Mouse (Mus musculus): ENCODE data around the gene Gpx1. TPM values are rescaled to one million over a fixed set of nuclear protein-coding genes. Genes with fewer than 3 reads are reported as not detected.
A peak's percentile ranks its signal among the peaks of the same experiment; 100 is the strongest.

The Gpx1 gene
- polyA plus RNA-seq, 1 experiment = 172 TPM

DNA sequence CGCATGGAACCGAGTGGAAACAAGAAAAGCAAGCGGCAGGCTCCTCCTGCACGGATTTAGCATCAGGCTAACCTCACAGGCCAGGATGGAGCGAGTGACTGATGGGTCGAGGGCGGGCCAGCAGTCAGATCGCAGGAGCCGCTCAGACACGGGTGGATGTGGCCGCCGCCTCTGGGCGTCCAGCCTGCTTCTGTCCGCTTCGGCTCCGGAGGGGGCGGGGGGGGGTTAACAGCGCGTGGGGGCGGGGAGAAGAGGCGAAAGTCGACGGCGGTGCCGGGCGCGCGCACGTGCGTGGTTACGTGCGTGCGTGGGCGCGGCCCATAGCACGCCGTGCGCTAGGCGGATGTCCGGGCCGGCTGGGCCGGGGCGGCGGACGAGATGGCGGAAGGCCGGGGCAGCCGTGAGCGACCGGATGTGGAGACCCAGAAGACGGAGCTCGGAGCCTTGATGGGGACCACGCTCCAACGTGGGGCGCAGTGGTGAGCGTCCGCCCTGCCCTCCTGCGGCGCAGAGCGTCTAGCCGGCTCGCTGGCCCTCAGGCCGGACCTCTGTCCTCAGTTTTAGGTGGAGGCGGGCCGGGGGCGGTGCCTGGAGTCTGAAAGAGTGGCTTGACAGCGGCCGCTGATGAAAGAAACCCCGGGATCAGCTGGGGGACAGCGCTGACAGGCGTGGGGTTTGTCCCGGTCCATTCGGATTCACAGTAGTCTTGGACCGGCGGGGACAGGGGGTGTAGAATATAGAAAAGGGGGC lies 9.0 kb downstream of the Gpx1 start, which contains the start of gene Usp4:
Usp4 (plus strand) TSS at position 314 of the 750 bp plus-strand sequence.
- H3K4me3 ChIP-seq (ENCODE audit: low read depth, low read length) = peak within 1 kb of the TSS; percentile 94
- peaks cover 8% of the 10 kb centered on the region for H3K36me3 ChIP-seq (ENCODE audit: control insufficient read depth, insufficient read depth, low read length, poor library complexity, severe bottlenecking)
- no peaks in the 10 kb centered on the region for H3K27me3 ChIP-seq (ENCODE audit: control insufficient read depth, insufficient read depth, low read length, poor library complexity, severe bottlenecking)
- H3K9ac ChIP-seq (ENCODE audit: low read depth, poor library complexity, severe bottlenecking) = peak within 1 kb of the TSS; percentile 68
- peak within 1 kb of the TSS; percentile 1 for H3K27ac ChIP-seq (ENCODE audit: insufficient read depth, low read length)
- H3K4me1 ChIP-seq (ENCODE audit: control insufficient read depth, insufficient read depth, low read length) = no peaks in the 10 kb centered on the region
- peak; percentile 33 for TF ChIP-seq POLR2A (IDR thresholded peaks at IDR 0.05; ENCODE audit: insufficient read depth, low read length)
- no peak for TF ChIP-seq EP300 (IDR thresholded peaks at IDR 0.05; ENCODE audit: insufficient read depth, low read depth, low read length)
- no peaks in the 10 kb centered on the region for H3K9me3 ChIP-seq (replicated peaks; ENCODE audit: control insufficient read depth, insufficient read depth, low read length, poor library complexity, severe bottlenecking)

DNA sequence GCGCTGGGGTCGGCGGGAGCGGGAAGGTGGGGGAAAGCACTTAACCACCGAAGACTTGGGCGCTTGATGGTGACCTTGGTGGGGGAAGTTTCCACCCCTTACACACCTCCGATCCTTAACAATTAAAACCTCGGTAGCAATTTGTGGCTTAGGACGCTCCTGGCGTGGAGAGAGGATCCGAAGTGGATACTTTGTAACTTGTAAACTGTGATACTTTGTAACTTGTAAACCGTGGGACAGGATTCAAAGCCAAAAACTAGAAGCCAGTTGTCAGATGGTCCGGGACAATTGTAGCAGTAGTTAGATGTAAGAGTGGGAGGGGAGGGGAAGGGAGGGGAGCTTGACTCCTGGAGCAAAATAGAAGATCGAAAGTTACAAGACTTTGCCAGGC lies 9.6 kb downstream of the Gpx1 start:
- H3K36me3 ChIP-seq (ENCODE audit: control insufficient read depth, insufficient read depth, low read length, poor library complexity, severe bottlenecking) = peaks cover 9% of the 10 kb centered on the region
- H3K9me3 ChIP-seq (replicated peaks; ENCODE audit: control insufficient read depth, insufficient read depth, low read length, poor library complexity, severe bottlenecking) = no peaks in the 10 kb centered on the region
- H3K4me1 ChIP-seq (ENCODE audit: control insufficient read depth, insufficient read depth, low read length) = no peaks in the 10 kb centered on the region
- H3K27ac ChIP-seq (ENCODE audit: insufficient read depth, low read length) = no peak overlapping the region
- no peaks in the 10 kb centered on the region for H3K27me3 ChIP-seq (ENCODE audit: control insufficient read depth, insufficient read depth, low read length, poor library complexity, severe bottlenecking)
- peak overlapping the region; percentile 94 for H3K4me3 ChIP-seq (ENCODE audit: low read depth, low read length)
- TF ChIP-seq POLR2A (IDR thresholded peaks at IDR 0.05; ENCODE audit: insufficient read depth, low read length) (no peak), EP300 (IDR thresholded peaks at IDR 0.05; ENCODE audit: insufficient read depth, low read depth, low read length) (no peak), CTCF (IDR thresholded peaks at IDR 0.05; ENCODE audit: low read depth, low read length) (no peak)
- peak overlapping the region; percentile 68 for H3K9ac ChIP-seq (ENCODE audit: low read depth, poor library complexity, severe bottlenecking)

GRCm38 (mm10) chr9:108349727-108350126 lies 11.0 kb downstream of the Gpx1 start:
- Histone ChIP-seq H3K36me3 (ENCODE audit: control insufficient read depth, insufficient read depth, low read length, poor library complexity, severe bottlenecking) (peaks cover 15% of the 10 kb centered on the region), H3K27ac (ENCODE audit: insufficient read depth, low read length) (no peak overlapping the region), H3K9me3 (replicated peaks; ENCODE audit: control insufficient read depth, insufficient read depth, low read length, poor library complexity, severe bottlenecking) (no peaks in the 10 kb centered on the region), H3K27me3 (ENCODE audit: control insufficient read depth, insufficient read depth, low read length, poor library complexity, severe bottlenecking) (no peaks in the 10 kb centered on the region), H3K9ac (ENCODE audit: low read depth, poor library complexity, severe bottlenecking) (no peak overlapping the region), H3K4me3 (ENCODE audit: low read depth, low read length) (no peak overlapping the region), H3K4me1 (ENCODE audit: control insufficient read depth, insufficient read depth, low read length) (no peaks in the 10 kb centered on the region)
- TF ChIP-seq POLR2A (IDR thresholded peaks at IDR 0.05; ENCODE audit: insufficient read depth, low read length) (no peak), EP300 (IDR thresholded peaks at IDR 0.05; ENCODE audit: insufficient read depth, low read depth, low read length) (no peak), CTCF (IDR thresholded peaks at IDR 0.05; ENCODE audit: low read depth, low read length) (no peak)

DNA sequence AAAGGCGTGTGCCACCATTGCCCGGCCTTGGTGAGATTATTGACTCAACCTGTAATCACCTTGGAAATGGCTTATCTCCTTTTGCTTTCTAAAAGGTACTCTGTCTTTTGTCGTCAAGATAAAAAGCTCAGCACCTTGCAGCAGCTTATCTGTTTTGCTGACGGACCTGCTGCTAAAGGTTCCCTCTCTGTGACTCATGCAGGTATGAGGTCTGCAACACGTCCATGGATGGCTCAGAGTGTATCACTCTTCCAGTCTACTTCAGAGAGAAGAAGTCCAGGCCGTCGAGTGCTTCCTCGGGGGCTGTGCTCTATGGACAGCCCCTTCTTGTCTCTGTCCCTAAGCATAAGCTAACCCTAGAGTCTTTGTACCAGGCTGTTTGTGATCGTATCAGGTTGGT lies 39.5 kb downstream of the Gpx1 start:
- Histone ChIP-seq H3K9me3 (replicated peaks; ENCODE audit: control insufficient read depth, insufficient read depth, low read length, poor library complexity, severe bottlenecking) (no peaks in the 10 kb centered on the region), H3K4me3 (ENCODE audit: low read depth, low read length) (no peak overlapping the region), H3K9ac (ENCODE audit: low read depth, poor library complexity, severe bottlenecking) (no peak overlapping the region), H3K27ac (ENCODE audit: insufficient read depth, low read length) (no peak overlapping the region), H3K4me1 (ENCODE audit: control insufficient read depth, insufficient read depth, low read length) (no peaks in the 10 kb centered on the region), H3K27me3 (ENCODE audit: control insufficient read depth, insufficient read depth, low read length, poor library complexity, severe bottlenecking) (no peaks in the 10 kb centered on the region), H3K36me3 (ENCODE audit: control insufficient read depth, insufficient read depth, low read length, poor library complexity, severe bottlenecking) (peaks cover 18% of the 10 kb centered on the region; the same call in 1 of the 2 replicates)
- TF ChIP-seq CTCF (IDR thresholded peaks at IDR 0.05; ENCODE audit: low read depth, low read length) = no peak
- TF ChIP-seq POLR2A (IDR thresholded peaks at IDR 0.05; ENCODE audit: insufficient read depth, low read length) = no peak

DNA sequence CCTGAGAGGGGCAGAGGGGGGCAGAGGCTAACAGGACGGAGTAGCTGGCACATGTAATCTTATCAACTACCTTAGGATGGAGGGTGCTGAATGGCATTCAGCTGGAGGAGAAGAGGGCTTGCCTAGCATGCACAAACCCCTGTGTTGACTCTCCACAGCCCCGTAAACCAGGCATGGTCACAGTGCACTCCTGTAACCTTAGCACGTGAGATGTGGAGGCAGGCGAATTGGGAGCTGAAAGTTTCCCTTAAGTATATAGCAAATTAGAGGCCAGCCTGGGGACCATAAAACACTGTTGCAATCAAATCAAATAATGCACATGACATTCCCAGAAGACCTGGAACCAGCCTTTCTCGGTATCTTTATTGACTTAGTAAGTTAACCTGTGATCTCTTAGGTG lies 40.0 kb downstream of the Gpx1 start:
- no peak overlapping the region for H3K9ac ChIP-seq (ENCODE audit: low read depth, poor library complexity, severe bottlenecking)
- peaks cover 18% of the 10 kb centered on the region for H3K36me3 ChIP-seq (ENCODE audit: control insufficient read depth, insufficient read depth, low read length, poor library complexity, severe bottlenecking)
- H3K4me3 ChIP-seq (ENCODE audit: low read depth, low read length) = no peak overlapping the region
- H3K9me3 ChIP-seq (replicated peaks; ENCODE audit: control insufficient read depth, insufficient read depth, low read length, poor library complexity, severe bottlenecking) = no peaks in the 10 kb centered on the region
- no peaks in the 10 kb centered on the region for H3K27me3 ChIP-seq (ENCODE audit: control insufficient read depth, insufficient read depth, low read length, poor library complexity, severe bottlenecking)
- no peak for TF ChIP-seq POLR2A (IDR thresholded peaks at IDR 0.05; ENCODE audit: insufficient read depth, low read length)
- TF ChIP-seq EP300 (IDR thresholded peaks at IDR 0.05; ENCODE audit: insufficient read depth, low read depth, low read length) = no peak
- no peak for TF ChIP-seq CTCF (IDR thresholded peaks at IDR 0.05; ENCODE audit: low read depth, low read length)
- no peak overlapping the region for H3K27ac ChIP-seq (ENCODE audit: insufficient read depth, low read length)
- no peaks in the 10 kb centered on the region for H3K4me1 ChIP-seq (ENCODE audit: control insufficient read depth, insufficient read depth, low read length)

GRCm38 (mm10) chr9:108379294-108379693 lies 40.6 kb downstream of the Gpx1 start:
- TF ChIP-seq POLR2A (IDR thresholded peaks at IDR 0.05; ENCODE audit: insufficient read depth, low read length) (no peak), EP300 (IDR thresholded peaks at IDR 0.05; ENCODE audit: insufficient read depth, low read depth, low read length) (no peak), CTCF (IDR thresholded peaks at IDR 0.05; ENCODE audit: low read depth, low read length) (no peak)
- H3K36me3 ChIP-seq (ENCODE audit: control insufficient read depth, insufficient read depth, low read length, poor library complexity, severe bottlenecking) = peaks cover 18% of the 10 kb centered on the region

More at GRCm38 (mm10) chr9:108379294-108379693, 40.6 kb downstream of the Gpx1 start:
- H3K27ac ChIP-seq (ENCODE audit: insufficient read depth, low read length) = no peak overlapping the region
- H3K9me3 ChIP-seq (replicated peaks; ENCODE audit: control insufficient read depth, insufficient read depth, low read length, poor library complexity, severe bottlenecking) = no peaks in the 10 kb centered on the region
- H3K4me3 ChIP-seq (ENCODE audit: low read depth, low read length) = no peak overlapping the region
- no peaks in the 10 kb centered on the region for H3K27me3 ChIP-seq (ENCODE audit: control insufficient read depth, insufficient read depth, low read length, poor library complexity, severe bottlenecking)
- H3K4me1 ChIP-seq (ENCODE audit: control insufficient read depth, insufficient read depth, low read length) = no peaks in the 10 kb centered on the region
- no peak overlapping the region for H3K9ac ChIP-seq (ENCODE audit: low read depth, poor library complexity, severe bottlenecking)
